Mouse (Mus musculus): ENCODE measurements around the gene 1700001C19Rik.

Gene 1700001C19Rik

DNA sequence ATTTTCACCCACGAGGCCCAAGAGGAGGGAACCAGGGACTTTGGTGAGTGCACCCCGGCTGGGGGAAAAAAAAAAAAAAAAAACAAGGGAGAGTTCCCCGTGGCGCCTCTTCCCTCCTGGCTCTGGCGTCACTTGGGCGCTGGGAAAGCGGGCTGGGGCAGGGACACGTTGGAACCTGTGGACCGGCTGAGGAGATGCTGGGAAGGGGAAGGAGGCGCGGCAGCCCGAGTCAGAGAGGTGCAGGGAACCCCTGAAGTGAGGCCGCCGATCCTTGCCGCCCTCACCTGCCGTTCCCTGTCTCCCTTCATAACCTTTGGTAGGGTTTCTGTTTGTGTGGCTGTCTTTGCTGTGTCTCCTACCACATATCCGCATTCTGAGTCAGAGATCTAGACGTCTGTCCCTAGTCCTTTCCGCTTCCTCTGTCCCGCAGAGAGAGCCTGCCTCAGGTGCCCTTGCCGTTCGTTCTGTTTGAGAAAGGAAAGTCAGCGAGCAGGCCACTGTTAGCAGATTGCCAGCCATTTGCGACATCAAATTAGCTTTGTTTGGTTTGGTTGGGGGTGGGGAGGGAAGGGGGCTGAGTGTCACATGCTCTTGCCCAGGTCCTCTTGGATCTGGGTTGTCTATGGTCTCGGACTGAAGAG is at the start of gene 1700001C19Rik:
TSS of gene 1700001C19Rik (minus strand) at position 470 of the 641 bp plus-strand sequence.
- DNase-seq, result no peak

DNA sequence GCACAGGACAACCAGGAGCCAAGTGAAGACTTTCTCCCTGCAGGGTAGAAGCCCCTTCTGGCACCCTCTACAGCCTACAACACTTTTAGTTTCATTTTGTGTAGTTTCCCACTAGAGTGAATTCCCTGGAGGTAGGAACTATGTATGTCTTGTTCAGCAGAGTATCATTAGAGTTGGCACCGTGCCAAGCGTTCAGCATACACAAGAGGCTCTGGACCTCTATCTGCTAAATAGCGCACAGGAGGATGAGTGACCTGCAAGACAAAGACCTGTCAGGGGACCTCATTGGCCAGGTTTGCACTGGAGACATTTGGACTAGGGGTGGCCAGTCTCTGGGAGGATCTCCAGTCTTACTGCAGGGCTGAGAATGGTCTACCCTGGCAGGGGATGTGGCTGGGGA is 48.6 kb upstream of the 1700001C19Rik start:
- DNase-seq, result no peak

DNA sequence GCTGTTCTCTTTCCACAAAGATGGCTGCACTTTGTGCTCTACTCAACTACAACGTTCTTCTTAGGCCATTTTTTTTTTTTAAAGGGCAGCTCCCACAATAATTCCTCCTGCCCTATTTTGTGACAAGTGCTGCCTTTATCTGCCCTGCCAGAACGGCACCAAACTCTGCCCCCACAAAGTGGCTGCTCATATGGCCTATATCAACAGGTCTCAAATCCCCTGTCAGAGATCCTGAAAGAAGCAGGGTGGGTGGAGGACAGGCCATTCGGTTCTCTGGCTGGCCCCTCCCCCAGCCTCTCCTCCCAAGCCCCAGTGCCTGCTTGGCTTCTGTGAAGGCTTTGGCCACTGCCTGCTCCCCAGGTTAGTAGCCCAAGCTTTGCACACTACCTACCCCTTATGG is 47.8 kb upstream of the 1700001C19Rik start:
- no peak for DNase-seq

DNA sequence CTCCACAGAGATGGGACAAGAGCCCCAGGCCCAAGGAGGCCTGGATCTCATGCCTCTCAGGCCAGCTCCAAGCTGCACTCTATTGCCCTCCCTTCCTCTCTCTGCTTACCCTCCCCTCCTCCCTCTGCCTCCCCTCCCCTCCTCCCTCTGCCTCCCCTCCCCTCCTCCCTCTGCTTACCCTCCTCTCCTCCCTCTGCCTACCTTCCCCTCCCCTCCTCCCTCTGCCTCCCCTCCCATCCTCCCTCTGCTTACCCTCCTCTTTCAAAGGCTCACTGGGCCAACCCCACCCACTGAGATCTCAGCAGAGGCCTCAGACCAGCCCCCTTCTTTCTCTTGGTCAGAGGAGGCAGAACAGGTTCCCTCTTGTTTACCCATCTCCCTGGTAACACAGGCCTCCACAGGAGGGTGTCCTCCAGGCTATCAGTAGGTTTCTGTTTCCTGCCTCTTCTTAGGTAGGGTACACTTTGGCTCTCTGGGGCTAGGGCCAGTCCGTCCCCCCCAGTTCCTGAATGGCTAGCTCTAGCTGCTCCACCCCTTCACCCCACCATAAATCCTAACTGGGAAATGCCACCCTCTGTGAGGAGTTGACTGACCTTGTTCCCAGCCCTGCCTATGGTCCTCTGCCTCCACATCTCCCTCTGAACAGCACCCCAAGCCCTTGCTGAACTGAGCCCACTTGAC is 47.2 kb upstream of the 1700001C19Rik start:
- peak; percentile 63 for DNase-seq

DNA sequence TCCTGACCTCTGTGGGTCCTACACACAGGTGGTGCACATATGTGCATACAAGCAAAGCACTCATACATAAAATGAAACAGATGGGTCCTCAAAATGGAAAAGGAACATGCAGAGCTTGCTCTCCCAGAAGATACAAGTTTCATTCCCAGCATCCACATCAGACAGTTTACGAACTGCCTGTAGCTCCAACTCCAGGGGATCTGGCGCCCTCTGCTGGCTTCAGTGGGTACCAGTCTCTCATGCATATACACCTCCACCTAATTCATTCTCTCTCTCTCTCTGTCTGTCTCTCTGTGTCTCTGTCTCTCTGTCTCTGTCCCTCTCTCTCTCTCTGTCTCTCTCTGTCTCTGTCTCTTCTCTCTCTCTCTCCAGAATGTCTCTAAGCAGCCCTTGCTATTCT is 45.2 kb upstream of the 1700001C19Rik start:
- DNase-seq, result peak; percentile 81

DNA sequence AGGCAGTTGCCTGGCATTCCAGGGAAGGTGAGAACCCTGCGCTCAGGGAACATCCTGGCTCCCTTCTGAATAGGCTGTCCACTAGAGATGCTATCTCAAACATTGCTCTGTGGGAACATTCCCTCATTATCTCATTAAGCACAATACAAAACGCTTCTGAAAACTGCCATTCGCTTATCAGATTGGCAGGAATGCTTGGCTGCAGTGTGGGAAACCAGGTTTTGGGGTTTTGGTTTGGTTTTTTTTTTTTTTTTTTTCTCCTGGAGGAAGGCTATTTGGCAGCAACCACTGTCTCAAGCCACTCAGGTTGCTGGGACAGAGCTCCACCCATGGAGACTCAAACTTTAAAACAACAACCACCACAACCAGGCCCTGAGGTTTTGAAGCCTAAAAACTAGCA is 42.7 kb upstream of the 1700001C19Rik start:
- no peak for DNase-seq

DNA sequence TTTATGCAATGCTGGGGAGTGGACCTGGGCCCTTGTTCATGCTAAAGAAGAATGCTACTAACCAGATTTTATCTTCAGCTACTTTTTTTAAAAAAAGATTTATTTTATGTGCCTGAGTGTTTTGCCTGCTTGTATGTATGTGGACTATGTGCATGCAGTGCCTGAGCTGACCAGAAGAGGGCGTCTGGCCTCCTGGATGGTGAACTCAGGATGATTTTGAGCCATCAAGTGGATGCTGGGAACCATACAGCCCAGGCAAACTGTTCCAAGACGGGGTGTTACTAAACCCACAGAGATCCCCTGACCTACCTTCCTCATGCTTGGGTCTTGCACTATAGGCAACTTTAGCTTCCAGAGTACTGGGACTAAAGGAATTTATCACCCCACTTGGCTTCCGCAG is 38.5 kb upstream of the 1700001C19Rik start:
- DNase-seq, result peak; percentile 31

DNA sequence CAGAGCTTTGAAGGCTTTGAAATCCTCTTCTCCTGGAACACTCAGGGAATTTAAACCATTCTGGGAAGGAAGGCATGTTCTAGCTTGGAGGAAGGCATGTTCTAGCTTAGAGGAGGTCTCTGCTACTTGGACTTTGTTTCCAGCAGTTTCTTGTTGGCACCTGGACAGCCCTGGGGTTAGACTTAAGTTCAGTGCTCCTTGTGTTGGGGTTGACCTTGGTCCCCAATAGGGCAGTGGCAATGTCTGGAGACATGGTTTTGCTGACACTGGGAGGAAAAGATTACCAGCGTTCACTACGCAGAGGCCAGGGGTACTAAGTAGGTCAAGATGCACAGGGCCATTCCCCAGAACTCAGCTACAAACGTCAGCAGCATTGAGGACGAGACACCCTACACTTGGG is 38.0 kb upstream of the 1700001C19Rik start:
- DNase-seq, result no peak

DNA sequence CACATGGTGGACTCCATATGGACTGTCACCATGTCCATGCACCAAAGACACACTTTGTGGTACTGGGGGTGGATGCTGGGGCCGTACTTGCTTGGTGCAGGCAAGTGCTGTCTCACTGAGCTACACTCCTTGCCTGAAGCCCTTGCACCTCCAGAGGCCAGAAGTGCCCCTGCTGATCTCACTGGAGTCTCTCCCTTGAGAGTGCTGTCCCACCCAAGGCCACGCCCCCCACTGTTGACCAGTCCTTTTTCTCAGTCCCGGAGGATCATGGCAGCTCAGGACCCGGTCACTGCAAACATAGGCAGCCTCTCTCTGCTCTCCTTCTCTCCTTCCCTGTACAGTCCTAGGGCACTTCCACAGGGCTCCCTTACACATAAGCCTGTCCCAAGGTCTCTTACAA is 37.1 kb upstream of the 1700001C19Rik start:
- no peak for DNase-seq

DNA sequence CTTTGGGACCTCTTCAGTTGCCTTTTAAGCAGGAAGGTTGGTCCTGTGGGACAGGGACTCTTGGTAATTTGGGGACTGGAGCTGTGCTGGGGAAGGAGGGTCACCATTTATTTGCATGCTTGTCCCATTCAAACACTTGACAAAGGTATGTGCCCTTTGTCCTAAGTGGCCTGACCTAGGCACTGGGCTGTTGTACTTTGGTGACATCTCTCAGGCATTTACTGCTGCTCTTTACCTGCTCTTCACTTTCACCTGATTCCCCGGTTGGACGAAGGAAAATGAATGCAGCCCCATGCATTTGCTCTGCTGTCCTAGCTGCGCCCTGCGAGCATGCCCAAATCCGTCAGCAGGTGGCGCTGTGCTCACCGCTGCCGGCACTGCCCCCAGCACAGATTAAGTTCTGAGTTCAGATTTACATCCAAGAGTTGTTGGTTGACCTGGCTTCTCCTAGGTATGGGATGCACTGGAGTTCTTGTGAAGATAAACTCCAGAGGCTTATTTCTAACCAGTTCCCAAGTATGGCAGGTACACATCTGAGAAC is 36.3 kb upstream of the 1700001C19Rik start:
- DNase-seq, result peak; percentile 58

DNA sequence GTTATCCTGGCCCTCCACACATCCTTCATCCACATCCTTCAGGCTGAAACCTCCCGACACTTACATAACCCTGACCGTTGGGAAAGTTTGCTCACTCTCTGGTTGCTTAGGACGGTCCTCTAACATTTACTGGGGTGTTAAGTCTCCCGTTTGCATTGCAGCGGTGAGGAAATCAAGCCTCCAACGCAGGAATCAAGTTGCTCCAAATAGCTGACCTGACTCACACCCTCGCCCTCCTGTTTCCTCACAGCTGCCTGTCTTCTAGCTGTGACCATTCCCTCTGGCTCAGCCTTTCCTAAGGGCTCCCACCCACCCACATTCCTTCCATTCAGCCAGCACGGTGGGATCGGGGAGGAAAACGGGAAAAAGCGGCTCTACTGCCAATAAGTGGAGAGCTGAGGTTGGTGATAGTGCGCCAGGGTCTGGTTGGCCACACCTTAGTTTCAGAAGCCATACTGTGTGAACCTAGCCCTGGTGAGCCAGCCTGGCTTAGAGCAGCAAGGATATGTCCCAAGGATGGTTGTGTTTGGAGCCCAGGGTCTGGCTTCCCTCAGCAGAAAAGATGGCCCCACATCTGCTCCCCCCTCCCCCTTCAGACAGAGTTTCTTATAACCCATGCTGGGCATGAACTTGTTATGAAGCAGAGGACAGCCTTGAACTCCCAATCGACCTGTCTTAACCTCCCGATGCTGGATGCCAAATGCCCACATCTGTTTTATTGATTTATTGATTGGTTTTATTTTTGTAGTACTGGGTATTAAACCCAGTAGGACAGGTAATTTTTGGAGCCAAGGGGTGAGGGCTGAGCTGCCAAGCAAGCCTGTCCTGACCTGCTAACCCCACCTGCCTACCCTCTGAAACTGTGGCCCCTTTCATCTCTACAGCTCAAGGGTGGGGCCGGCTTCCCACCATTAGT is 35.5 kb upstream of the 1700001C19Rik start:
- no peak for DNase-seq

DNA sequence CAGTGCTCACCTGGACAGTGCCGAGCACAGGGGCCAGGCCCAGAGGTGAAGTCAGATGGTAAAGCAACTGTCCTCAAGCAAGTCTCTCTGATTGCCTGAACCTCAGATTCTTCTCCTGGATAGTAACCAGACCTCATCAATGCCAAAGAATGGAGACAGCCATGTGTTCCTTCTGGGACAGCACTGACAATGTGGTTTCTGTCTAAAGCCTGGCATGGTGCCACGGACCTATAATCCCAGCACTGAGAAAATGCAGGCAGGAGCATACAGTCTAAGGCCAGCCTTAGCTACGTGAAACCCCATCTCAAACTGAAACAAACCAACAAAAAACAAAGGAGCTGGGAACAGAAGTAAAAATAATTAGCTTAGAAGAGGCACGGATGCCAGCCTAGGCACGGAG is 33.5 kb upstream of the 1700001C19Rik start:
- DNase-seq, result no peak

DNA sequence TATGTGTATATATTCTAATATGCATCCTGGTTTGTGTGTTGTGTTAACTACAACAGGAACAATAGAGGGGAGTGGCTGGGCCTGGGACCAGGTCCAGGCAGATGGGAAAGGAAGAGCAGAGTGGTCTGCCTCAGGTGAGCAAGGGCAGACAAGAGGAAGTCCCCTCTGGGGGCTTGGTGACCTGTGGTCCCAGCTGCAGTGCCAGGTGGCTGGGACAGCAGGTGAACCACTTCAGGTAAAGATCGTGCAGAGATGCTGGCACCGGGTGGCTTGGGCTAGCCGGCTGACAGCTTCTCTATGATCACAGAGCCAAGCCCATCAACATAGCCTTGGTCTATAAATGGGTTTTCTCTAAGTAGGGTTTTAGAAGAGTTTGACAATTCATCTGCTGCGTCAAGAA is 32.9 kb upstream of the 1700001C19Rik start:
- DNase-seq, result no peak

DNA sequence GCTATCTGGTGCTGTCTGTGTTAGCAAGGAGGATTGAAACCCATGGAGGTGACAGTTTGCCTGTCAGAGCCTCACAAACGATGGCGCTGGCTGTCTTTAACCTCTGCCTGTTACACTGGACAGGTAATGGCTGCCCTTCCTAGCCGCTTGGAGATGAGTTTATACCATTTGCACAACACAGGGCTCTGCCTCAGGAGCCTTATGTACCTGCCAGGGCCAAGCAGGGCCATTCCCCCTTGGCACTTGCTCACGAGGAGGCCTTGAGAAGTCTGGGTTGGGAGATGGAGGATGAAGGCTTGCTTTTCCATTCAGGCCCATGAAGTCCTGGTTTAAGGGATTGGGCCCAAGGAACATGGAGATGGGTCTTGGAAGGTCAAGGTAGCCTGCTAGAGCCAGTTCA is 32.5 kb upstream of the 1700001C19Rik start:
- DNase-seq, result no peak

DNA sequence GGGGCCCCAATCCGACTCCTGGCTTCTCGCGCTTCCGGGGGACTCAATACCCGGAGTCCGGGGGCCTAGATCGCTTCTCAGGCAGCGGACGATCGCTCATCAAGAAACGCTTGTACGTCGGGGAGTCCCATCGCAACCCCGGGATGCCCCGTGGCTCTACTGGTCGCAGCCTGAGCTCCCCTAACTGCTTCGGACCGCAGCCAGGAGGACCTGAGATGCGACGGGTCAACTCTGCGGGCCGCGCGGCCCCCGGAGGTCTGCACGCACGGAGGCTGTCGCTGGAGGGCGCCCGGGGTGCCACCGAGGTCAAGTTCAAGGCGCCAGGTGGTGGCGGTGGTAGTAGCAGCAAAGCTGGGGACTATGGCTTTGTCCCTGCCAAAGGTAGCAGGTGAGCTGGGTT is 31.3 kb upstream of the 1700001C19Rik start:
- no peak for DNase-seq

DNA sequence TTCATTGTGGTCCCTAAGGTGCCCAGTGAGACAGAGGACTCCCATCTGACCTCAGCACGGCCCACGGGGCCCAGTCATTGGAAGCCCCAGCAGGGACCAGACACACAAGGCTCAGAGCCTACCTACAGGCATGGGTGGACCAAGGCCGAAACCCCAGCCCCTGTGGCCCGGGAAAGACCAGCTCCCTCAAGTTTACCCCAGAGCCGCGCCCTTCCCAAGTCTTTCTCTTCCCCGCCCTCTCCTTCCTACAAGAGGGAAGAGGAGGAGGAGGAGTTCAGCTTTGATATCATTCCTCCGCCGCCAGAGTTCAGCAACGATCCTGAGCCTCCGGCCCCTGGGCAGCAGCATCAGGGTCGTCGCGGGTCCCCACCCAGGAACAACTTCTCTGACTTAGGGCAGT is 30.9 kb upstream of the 1700001C19Rik start:
- no peak for DNase-seq

DNA sequence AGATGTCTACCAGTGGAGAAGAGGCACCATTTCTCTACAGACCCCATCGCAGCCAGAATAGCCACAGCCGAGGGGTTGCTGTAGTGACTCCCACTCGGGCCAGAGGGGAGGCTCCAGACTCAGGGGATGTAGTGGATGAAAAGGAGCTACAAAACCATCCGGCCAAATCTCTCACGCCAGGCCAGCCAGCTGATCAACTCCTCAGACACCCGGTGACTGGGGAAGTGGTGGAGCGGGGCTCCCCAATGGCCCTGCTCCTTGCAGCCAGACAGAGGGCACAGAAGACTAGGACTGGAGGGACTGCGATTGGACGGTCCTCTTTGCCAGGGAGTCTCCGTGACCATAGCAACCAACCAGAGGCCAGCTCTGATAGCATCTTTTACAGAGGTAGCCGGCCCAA is 30.5 kb upstream of the 1700001C19Rik start:
- DNase-seq, result no peak

DNA sequence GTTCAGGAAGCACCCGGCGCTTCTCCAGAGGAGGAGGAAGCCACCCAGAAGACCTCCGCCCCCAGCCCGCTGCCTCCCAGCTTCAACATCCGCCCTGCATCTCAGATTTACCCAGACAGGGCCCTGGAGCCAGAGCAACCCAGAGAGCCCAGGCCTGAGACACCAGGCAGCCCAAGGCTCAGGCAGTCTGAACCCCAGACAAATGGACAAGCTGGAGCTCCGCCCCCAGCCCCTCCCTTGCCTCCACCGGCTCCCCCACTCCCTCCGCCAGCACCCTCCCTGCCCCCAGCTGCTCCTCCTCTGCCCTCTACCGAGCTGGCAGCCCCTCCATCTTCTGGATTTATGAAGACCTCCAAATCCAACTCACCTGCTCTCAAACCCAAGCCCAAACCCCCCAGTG is 29.1 kb upstream of the 1700001C19Rik start:
- no peak for DNase-seq

DNA sequence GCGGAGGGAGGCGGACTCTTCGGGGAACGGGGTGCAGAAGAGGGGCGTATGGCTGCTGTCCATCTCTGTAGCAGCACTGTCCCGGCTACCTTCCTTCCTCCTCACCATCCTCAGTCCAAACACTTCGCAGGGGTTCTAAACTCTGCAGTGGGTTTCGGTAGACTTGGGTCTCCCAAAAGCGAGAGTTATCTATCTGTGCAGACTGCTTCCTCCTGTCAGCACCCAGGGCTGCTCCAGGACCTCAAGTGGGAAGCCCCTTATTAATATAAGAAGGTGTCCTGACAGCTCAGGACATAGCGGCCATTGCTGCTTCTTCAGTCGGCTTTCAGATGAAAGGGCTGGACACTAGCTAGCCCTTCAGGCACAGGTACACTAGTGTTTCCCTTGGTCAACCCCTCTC is 27.8 kb upstream of the 1700001C19Rik start:
- no peak for DNase-seq

DNA sequence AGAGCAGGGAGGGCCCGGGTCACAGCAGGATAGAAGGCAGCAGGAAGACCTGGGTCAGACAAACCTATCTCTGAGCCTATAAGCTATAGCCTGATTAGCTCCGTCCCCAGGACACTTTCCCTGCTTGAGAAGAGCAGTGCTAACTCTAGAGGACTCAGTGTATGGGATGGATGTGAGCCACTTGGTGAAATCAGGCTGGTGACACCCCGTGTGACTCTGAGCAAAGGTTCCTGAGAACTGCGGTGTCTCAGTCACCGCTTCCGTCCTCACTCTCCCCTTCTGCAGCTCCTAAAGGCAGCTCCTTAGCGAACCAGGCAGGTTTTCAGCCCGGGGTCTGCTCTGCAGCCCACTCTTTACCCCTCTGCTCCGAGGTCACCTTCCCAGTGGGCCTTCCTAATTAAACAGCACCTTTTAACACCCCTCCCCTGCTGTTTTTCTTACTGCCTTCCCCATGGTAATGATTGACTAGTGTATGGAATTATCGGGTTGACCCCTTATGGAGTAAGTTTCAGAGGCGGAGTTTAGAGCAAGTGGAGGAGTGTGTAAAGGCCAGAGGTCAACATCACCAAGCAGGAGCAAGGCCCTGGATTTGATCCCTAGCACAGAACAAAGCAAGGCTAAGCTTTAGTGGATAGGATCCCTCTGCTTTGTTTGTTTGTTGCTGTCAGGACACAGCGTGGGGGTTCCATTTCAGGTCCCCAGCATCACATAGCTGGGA is 27.2 kb upstream of the 1700001C19Rik start:
- no peak for DNase-seq

DNA sequence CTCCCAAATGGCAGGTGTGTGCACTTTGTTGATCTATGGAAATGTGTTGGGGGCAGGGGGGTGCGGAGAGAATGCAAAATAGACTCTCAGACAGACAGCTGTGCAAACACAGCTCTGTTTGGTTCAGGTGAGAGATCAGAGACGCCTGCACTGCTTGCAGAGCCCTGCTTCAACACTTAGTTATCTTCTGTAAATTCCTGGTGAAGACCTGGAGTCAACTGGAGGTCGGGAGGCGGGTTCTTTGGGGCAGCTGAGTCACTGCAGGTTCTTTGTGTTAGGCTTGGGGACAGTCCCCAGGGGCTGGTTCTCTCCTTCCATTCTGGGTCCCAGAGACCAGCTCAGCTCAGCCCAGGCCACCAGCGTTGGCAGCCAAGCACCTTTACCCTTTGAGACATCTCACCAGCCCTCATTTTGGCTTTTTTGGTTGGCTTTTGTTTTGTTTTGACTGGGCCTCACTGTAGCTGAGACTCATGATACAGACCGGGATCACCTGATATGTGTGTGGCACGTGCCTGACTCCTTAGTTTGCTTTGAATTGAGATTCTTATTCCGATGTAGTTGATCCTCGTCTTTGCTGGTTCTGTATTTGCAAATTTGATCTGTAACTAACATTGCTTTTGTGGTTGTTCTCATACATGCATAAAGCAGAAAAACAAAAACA is 25.7 kb upstream of the 1700001C19Rik start:
- DNase-seq, result no peak

DNA sequence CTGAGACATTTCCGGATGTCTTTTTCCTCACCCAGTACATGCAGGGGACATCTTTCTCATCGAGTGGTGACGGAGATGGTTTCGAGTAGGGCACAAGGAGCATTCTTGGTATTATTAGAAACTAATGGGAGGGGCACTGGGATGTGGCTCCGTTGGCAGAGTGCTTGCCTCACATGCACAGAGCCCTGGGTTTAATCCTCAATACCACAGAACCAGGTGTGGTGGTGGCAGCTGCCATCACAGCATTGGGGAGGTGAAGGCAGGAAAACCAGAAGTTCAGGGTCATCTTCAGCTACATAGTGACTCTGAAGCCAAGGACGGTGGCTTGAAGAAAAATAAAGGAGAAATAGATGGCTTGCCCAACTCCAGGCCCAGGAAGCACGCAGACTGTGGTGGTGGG is 25.0 kb upstream of the 1700001C19Rik start:
- DNase-seq, result no peak

Data from lung, postnatal 10 days (tissue).